9 mouse cellular contexts compared by ENCODE assay signal in the genomic region with DNA sequence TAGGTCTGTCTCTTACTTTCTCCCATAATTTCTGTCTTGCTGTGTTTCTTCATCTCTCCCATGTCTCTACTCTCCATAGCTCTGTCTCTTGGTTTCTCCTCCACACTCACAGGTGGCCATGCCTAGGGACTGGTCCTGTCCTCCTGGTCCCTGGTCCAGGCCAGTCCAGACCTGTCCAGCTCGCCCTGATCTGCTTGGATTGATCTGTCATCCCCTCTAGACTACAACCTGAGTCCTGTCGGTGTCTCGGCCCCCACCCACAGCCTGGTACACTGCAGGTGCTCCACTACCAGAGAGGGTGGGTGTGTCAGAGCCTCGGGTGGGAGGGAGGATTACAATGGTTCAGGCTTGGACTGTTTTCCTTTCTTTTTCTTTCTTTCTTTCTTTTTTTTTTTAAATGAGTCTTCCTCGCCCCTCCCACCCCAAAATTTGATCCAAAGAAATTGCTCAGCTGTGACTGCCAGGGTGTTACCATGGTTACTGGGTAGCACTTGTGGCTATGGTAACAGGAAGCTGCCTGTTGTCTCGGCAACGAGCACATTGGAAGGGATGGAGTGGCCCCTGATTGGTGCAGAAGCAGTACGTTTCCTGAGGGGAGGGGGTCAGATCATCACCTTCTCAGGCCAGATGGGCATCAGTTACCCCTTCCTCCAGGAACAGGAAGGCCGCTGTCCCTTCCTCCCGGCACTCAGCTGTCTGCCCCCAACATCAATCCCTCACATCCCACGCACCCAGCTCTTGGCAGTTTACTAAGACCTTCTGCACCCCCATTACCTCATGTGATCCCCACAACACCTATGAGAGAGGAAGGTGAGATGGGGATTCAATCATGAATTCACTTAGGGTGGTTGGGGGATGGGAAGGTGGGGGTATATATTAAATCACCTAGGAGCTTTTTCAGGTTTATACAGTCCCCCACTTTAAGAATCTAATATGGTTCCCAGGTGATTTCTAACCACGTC. TPM values are rescaled to one million over a fixed set of nuclear protein-coding genes. Genes with fewer than 3 reads are reported as not detected.
DNase-seq lines count a peak whose midpoint lies in the region; ATAC-seq and TF ChIP-seq lines count a peak whose summit lies in the region.
"Had no signal": no experiment of that assay in that cellular context is flagged by ENCODE, and none has a peak within 500 bp of the region (broad histone marks: within the 10 kb centered on the region; RNA-seq: fewer than 3 reads in every experiment).

No protein-coding gene starts in this region.

- H3K4me3 ChIP-seq in limb, embryonic 11.5 days (ENCODE audit: low read depth, low read length), result no peak overlapping the region
- H3K4me3 ChIP-seq in limb, embryonic 10.5 days, result no peak overlapping the region
- no peak overlapping the region for H3K4me3 ChIP-seq in hindbrain, embryonic 11.5 days (ENCODE audit: low read depth, low read length)
- H3K4me3 ChIP-seq in midbrain, embryonic 10.5 days, result no peak overlapping the region
- no peak overlapping the region for H3K4me3 ChIP-seq in stomach, postnatal 0 days (ENCODE audit: low read depth, low read length)
- H3K4me3 ChIP-seq in heart, embryonic 10.5 days, result no peak overlapping the region
- H3K4me3 ChIP-seq: liver, embryonic 15.5 days had no signal

- TF ChIP-seq CTCF in stomach, postnatal 0 days (IDR thresholded peaks at IDR 0.05; ENCODE audit: low read depth), result no peak

- no peaks in the 10 kb centered on the region for H3K36me3 ChIP-seq in limb, embryonic 11.5 days (ENCODE audit: control insufficient read depth, insufficient read depth, low read length)
- H3K36me3 ChIP-seq in limb, embryonic 10.5 days, result no peaks in the 10 kb centered on the region
- H3K36me3 ChIP-seq in hindbrain, embryonic 11.5 days (ENCODE audit: control insufficient read depth, insufficient read depth, low read length), result no peaks in the 10 kb centered on the region
- no peaks in the 10 kb centered on the region for H3K36me3 ChIP-seq in midbrain, embryonic 10.5 days
- no peaks in the 10 kb centered on the region for H3K36me3 ChIP-seq in stomach, postnatal 0 days (ENCODE audit: control insufficient read depth, insufficient read depth, low read length)
- H3K36me3 ChIP-seq in heart, embryonic 10.5 days, result no peaks in the 10 kb centered on the region
- H3K36me3 ChIP-seq: liver, embryonic 15.5 days had no signal

- H3K9me3 ChIP-seq in limb, embryonic 11.5 days (ENCODE audit: control insufficient read depth, low read length), result no peaks in the 10 kb centered on the region
- H3K9me3 ChIP-seq in limb, embryonic 10.5 days (replicated peaks), result no peaks in the 10 kb centered on the region
- no peaks in the 10 kb centered on the region for H3K9me3 ChIP-seq in hindbrain, embryonic 11.5 days (ENCODE audit: control insufficient read depth, low read length)
- no peaks in the 10 kb centered on the region for H3K9me3 ChIP-seq in midbrain, embryonic 10.5 days (replicated peaks)
- H3K9me3 ChIP-seq in stomach, postnatal 0 days (ENCODE audit: control insufficient read depth, low read length), result no peaks in the 10 kb centered on the region
- no peaks in the 10 kb centered on the region for H3K9me3 ChIP-seq in heart, embryonic 10.5 days
- H3K9me3 ChIP-seq: liver, embryonic 15.5 days had no signal

- WGBS in limb, embryonic 11.5 days, result 52% methylated on average over 12 of the region's 12 CpGs
- WGBS in limb, embryonic 10.5 days, result 48% methylated on average over 12 of the region's 12 CpGs
- WGBS in hindbrain, embryonic 11.5 days, result 31% methylated on average over 12 of the region's 12 CpGs
- WGBS in midbrain, embryonic 10.5 days, result 31% methylated on average over 12 of the region's 12 CpGs
- 44% methylated on average over 12 of the region's 12 CpGs for WGBS in stomach, postnatal 0 days
- 45% methylated on average over 12 of the region's 12 CpGs for WGBS in heart, embryonic 10.5 days

- TF ChIP-seq EP300 in stomach, postnatal 0 days (optimal IDR thresholded peaks at IDR 0.05), result no peak

- no peaks in the 10 kb centered on the region for H3K27me3 ChIP-seq in limb, embryonic 11.5 days (ENCODE audit: control insufficient read depth, insufficient read depth, low read length)
- H3K27me3 ChIP-seq in limb, embryonic 10.5 days (ENCODE audit: low read depth, poor library complexity, severe bottlenecking), result peaks cover 22% of the 10 kb centered on the region
- peaks cover 8% of the 10 kb centered on the region for H3K27me3 ChIP-seq in hindbrain, embryonic 11.5 days (ENCODE audit: control insufficient read depth, insufficient read depth, low read length)
- H3K27me3 ChIP-seq in midbrain, embryonic 10.5 days (ENCODE audit: low read depth, poor library complexity, severe bottlenecking), result peaks cover 62% of the 10 kb centered on the region
- no peaks in the 10 kb centered on the region for H3K27me3 ChIP-seq in stomach, postnatal 0 days (ENCODE audit: control insufficient read depth, insufficient read depth, low read length)
- H3K27me3 ChIP-seq in heart, embryonic 10.5 days (ENCODE audit: insufficient read depth, poor library complexity, severe bottlenecking), result peaks cover 49% of the 10 kb centered on the region

- no peak overlapping the region for H3K27ac ChIP-seq in limb, embryonic 11.5 days (replicated peaks; ENCODE audit: low read depth, low read length)
- no peak overlapping the region for H3K27ac ChIP-seq in limb, embryonic 10.5 days
- H3K27ac ChIP-seq in hindbrain, embryonic 11.5 days (ENCODE audit: low read depth, low read length), result no peak overlapping the region
- H3K27ac ChIP-seq in midbrain, embryonic 10.5 days (replicated peaks), result no peak overlapping the region; the same call in 1 of the 2 replicates
- H3K27ac ChIP-seq in stomach, postnatal 0 days (replicated peaks), result no peak overlapping the region
- H3K27ac ChIP-seq in heart, embryonic 10.5 days, result no peak overlapping the region
- H3K27ac ChIP-seq: liver, embryonic 15.5 days had no signal

- H3K9ac ChIP-seq in limb, embryonic 11.5 days (ENCODE audit: low read length), result no peak overlapping the region
- no peak overlapping the region for H3K9ac ChIP-seq in hindbrain, embryonic 11.5 days (ENCODE audit: low read depth, low read length)
- no peak overlapping the region for H3K9ac ChIP-seq in stomach, postnatal 0 days (ENCODE audit: low read length)
- H3K9ac ChIP-seq: liver, embryonic 15.5 days had no signal

- no peak for ATAC-seq in limb, embryonic 11.5 days (ENCODE audit: insufficient number of reproducible peaks, low FRiP score, low TSS enrichment, low read depth)
- peak; percentile 76 for ATAC-seq in hindbrain, embryonic 11.5 days (ENCODE audit: low FRiP score)
- ATAC-seq in stomach, postnatal 0 days (ENCODE audit: low FRiP score, low TSS enrichment), result 0 out of 2 replicates have a peak, but pooled peaks have one; percentile 20
- no peak for ATAC-seq in granulocyte monocyte progenitor cell, adult 5-6 weeks (replicated peaks; ENCODE audit: poor library complexity, severe bottlenecking)

- no peak overlapping the region for H3K4me2 ChIP-seq in limb, embryonic 11.5 days (ENCODE audit: low read depth, severe bottlenecking)
- H3K4me2 ChIP-seq in hindbrain, embryonic 11.5 days (replicated peaks; ENCODE audit: low read depth, low read length), result no peak overlapping the region; the same call in 1 of the 2 replicates
- no peak overlapping the region for H3K4me2 ChIP-seq in stomach, postnatal 0 days (replicated peaks; ENCODE audit: low read depth)
- H3K4me2 ChIP-seq: liver, embryonic 15.5 days had no signal

- no peaks in the 10 kb centered on the region for H3K4me1 ChIP-seq in limb, embryonic 11.5 days (ENCODE audit: control insufficient read depth, insufficient read depth, low read length)
- H3K4me1 ChIP-seq in limb, embryonic 10.5 days, result 0 out of 2 replicates have a peak, but pooled peaks cover 3% of the 10 kb centered on the region
- H3K4me1 ChIP-seq in hindbrain, embryonic 11.5 days (replicated peaks; ENCODE audit: control insufficient read depth, insufficient read depth, low read length), result no peaks in the 10 kb centered on the region; the same call in 1 of the 2 replicates
- H3K4me1 ChIP-seq in midbrain, embryonic 10.5 days, result peaks cover 30% of the 10 kb centered on the region
- no peaks in the 10 kb centered on the region for H3K4me1 ChIP-seq in stomach, postnatal 0 days (replicated peaks; ENCODE audit: control insufficient read depth, insufficient read depth)
- H3K4me1 ChIP-seq in heart, embryonic 10.5 days, result peaks cover 6% of the 10 kb centered on the region; the same call in 1 of the 2 replicates
- H3K4me1 ChIP-seq: liver, embryonic 15.5 days had no signal

- DNase-seq in limb, embryonic 11.5 days (ENCODE audit: low spot score), result peak; percentile 27
- no peak for DNase-seq in limb, embryonic 10.5 days (ENCODE audit: low spot score)
- peak; percentile 69 for DNase-seq in hindbrain, embryonic 11.5 days (ENCODE audit: low spot score)
- peak; percentile 61 for DNase-seq in midbrain, embryonic 10.5 days (ENCODE audit: low spot score)
- DNase-seq in stomach, postnatal 0 days (ENCODE audit: low spot score), result no peak
- DNase-seq in heart, embryonic 10.5 days (ENCODE audit: low spot score), result no peak
- no peak for DNase-seq in gastrocnemius, postnatal 10 days

RNA-seq across cellular contexts. Expression of gene Celf6, which starts 11.3 kb away (rescaled TPM):
- not detected in 2 replicates for polyA plus RNA-seq in limb, embryonic 11.5 days (2014; fragmentation: Nextera tagmentation; extraction: Ambion mirVana)
- polyA plus RNA-seq in limb, embryonic 10.5 days (2016; fragmentation: Nextera tagmentation; extraction: Ambion mirVana), result 0.15 TPM in 1 of 2 replicates, not detected in the other
- 10.7 and 12.1 TPM in 2 replicates for polyA plus RNA-seq in hindbrain, embryonic 11.5 days (2014; fragmentation: Nextera tagmentation; extraction: Ambion mirVana)
- polyA plus RNA-seq in midbrain, embryonic 10.5 days (2016; fragmentation: Nextera tagmentation; extraction: Ambion mirVana), result 4.4 and 8.2 TPM in 2 replicates
- 4.5 and 4.8 TPM in 2 replicates for polyA plus RNA-seq in stomach, postnatal 0 days (2015; fragmentation: Nextera tagmentation; extraction: Ambion mirVana)
- 0.06 TPM in 1 of 2 replicates, not detected in the other for polyA plus RNA-seq in heart, embryonic 10.5 days (2016; fragmentation: Nextera tagmentation; extraction: Ambion mirVana)
- total RNA-seq in gastrocnemius, postnatal 10 days (2021), result not detected
- not detected in 2 replicates for total RNA-seq in granulocyte monocyte progenitor cell, adult 5-6 weeks (2014; fragmentation: Nextera tagmentation)
- not detected in 2 replicates for total RNA-seq in granulocyte monocyte progenitor cell, adult 5-6 weeks (2017)

RNA-seq across cellular contexts. Expression of gene Parp6, which starts 28.1 kb away (rescaled TPM):
- 28.2 and 29.7 TPM in 2 replicates for polyA plus RNA-seq in limb, embryonic 11.5 days (2014; fragmentation: Nextera tagmentation; extraction: Ambion mirVana)
- polyA plus RNA-seq in limb, embryonic 10.5 days (2016; fragmentation: Nextera tagmentation; extraction: Ambion mirVana), result 30.4 and 33.3 TPM in 2 replicates
- 133 and 134 TPM in 2 replicates for polyA plus RNA-seq in hindbrain, embryonic 11.5 days (2014; fragmentation: Nextera tagmentation; extraction: Ambion mirVana)
- polyA plus RNA-seq in midbrain, embryonic 10.5 days (2016; fragmentation: Nextera tagmentation; extraction: Ambion mirVana), result 46.5 and 70.8 TPM in 2 replicates
- 13.3 and 14.9 TPM in 2 replicates for polyA plus RNA-seq in stomach, postnatal 0 days (2015; fragmentation: Nextera tagmentation; extraction: Ambion mirVana)
- polyA plus RNA-seq in heart, embryonic 10.5 days (2016; fragmentation: Nextera tagmentation; extraction: Ambion mirVana), result 19.3 and 23.9 TPM in 2 replicates
- 10 to 100 TPM; 11.9 to 19.0 TPM for total RNA-seq in gastrocnemius, postnatal 10 days (2021)
- total RNA-seq in granulocyte monocyte progenitor cell, adult 5-6 weeks (2014; fragmentation: Nextera tagmentation), result 24.7 and 34.6 TPM in 2 replicates
- total RNA-seq in granulocyte monocyte progenitor cell, adult 5-6 weeks (2017), result 10.9 and 21.2 TPM in 2 replicates

RNA-seq across cellular contexts. Expression of gene Tmem202, which starts 49.3 kb away (rescaled TPM):
- polyA plus RNA-seq in limb, embryonic 11.5 days (2014; fragmentation: Nextera tagmentation; extraction: Ambion mirVana), result 0.13 and 0.28 TPM in 2 replicates
- not detected in 2 replicates for polyA plus RNA-seq in limb, embryonic 10.5 days (2016; fragmentation: Nextera tagmentation; extraction: Ambion mirVana)
- 0.14 and 0.15 TPM in 2 replicates for polyA plus RNA-seq in hindbrain, embryonic 11.5 days (2014; fragmentation: Nextera tagmentation; extraction: Ambion mirVana)
- polyA plus RNA-seq in midbrain, embryonic 10.5 days (2016; fragmentation: Nextera tagmentation; extraction: Ambion mirVana), result 0.09 and 0.12 TPM in 2 replicates
- polyA plus RNA-seq in stomach, postnatal 0 days (2015; fragmentation: Nextera tagmentation; extraction: Ambion mirVana), result 0.25 and 0.59 TPM in 2 replicates
- polyA plus RNA-seq in heart, embryonic 10.5 days (2016; fragmentation: Nextera tagmentation; extraction: Ambion mirVana), result 0.11 and 0.26 TPM in 2 replicates
- under 1 TPM; 0.56 to 0.63 TPM for total RNA-seq in gastrocnemius, postnatal 10 days (2021)
- total RNA-seq in granulocyte monocyte progenitor cell, adult 5-6 weeks (2014; fragmentation: Nextera tagmentation), result not detected in 2 replicates
- not detected in 2 replicates for total RNA-seq in granulocyte monocyte progenitor cell, adult 5-6 weeks (2017)

RNA-seq across cellular contexts. Expression of gene Hexa, which starts 49.7 kb away (rescaled TPM):
- 47.1 and 49.5 TPM in 2 replicates for polyA plus RNA-seq in limb, embryonic 11.5 days (2014; fragmentation: Nextera tagmentation; extraction: Ambion mirVana)
- polyA plus RNA-seq in limb, embryonic 10.5 days (2016; fragmentation: Nextera tagmentation; extraction: Ambion mirVana), result 38.9 and 46.1 TPM in 2 replicates
- 51.2 and 54.9 TPM in 2 replicates for polyA plus RNA-seq in hindbrain, embryonic 11.5 days (2014; fragmentation: Nextera tagmentation; extraction: Ambion mirVana)
- 50.4 and 51.2 TPM in 2 replicates for polyA plus RNA-seq in midbrain, embryonic 10.5 days (2016; fragmentation: Nextera tagmentation; extraction: Ambion mirVana)
- 39.2 and 42.3 TPM in 2 replicates for polyA plus RNA-seq in stomach, postnatal 0 days (2015; fragmentation: Nextera tagmentation; extraction: Ambion mirVana)
- polyA plus RNA-seq in heart, embryonic 10.5 days (2016; fragmentation: Nextera tagmentation; extraction: Ambion mirVana), result 63.6 and 67.8 TPM in 2 replicates
- 10 to 100 TPM; 25.7 to 37.4 TPM for total RNA-seq in gastrocnemius, postnatal 10 days (2021)
- total RNA-seq in granulocyte monocyte progenitor cell, adult 5-6 weeks (2014; fragmentation: Nextera tagmentation), result 172 and 180 TPM in 2 replicates
- 206 TPM in 2 replicates for total RNA-seq in granulocyte monocyte progenitor cell, adult 5-6 weeks (2017)

Comparison
In these comparisons a context has a peak if more than half of its experiments do, and no peak if none do; other contexts are left out.
1. DNase-seq: peak in limb, embryonic 11.5 days (single experiment), hindbrain, embryonic 11.5 days (single experiment) and midbrain, embryonic 10.5 days (single experiment); none in limb, embryonic 10.5 days (single experiment), stomach, postnatal 0 days (single experiment), heart, embryonic 10.5 days (single experiment) and gastrocnemius, postnatal 10 days (single experiment).
2. ATAC-seq: peak in hindbrain, embryonic 11.5 days (single experiment) and stomach, postnatal 0 days (single experiment); none in limb, embryonic 11.5 days (single experiment) and granulocyte monocyte progenitor cell, adult 5-6 weeks (single experiment).